Mouse (Mus musculus) cerebellum, postnatal 14 days (tissue): ENCODE results near the gene Aplp1.

Source experiments
- DNase-seq, 2 experiments: peaks; one replicate each; pipeline ENCODE4 v3.0.0; 2021; ENCODE audit warnings: mixed read lengths in 2 of 2

Gene Aplp1

GRCm38 (mm10) chr7:30444154-30444970, 973 bp downstream of the Aplp1 start:
- DNase-seq, result peak; percentile 46 to 68

GRCm38 (mm10) chr7:30443696-30444095, 1.6 kb downstream of the Aplp1 start:
- DNase-seq, result peak in 1 of 2 experiments; percentile 19

- DNase-seq, result peak; percentile 80 to 87
Measured at GRCm38 (mm10) chr7:30440697-30441096, 4.6 kb downstream of the Aplp1 start.

- DNase-seq, result peak in 1 of 2 experiments; percentile 16
Measured at GRCm38 (mm10) chr7:30439734-30440133, 5.6 kb downstream of the Aplp1 start.

GRCm38 (mm10) chr7:30436879-30437278, 8.5 kb downstream of the Aplp1 start:
- no peak for DNase-seq

GRCm38 (mm10) chr7:30435156-30435555, 10.2 kb downstream of the Aplp1 start:
- no peak for DNase-seq

GRCm38 (mm10) chr7:30434701-30435100, 10.6 kb downstream of the Aplp1 start:
- DNase-seq, result no peak

- no peak for DNase-seq
Measured at GRCm38 (mm10) chr7:30434238-30434637, 11.1 kb downstream of the Aplp1 start.

GRCm38 (mm10) chr7:30431793-30432192, 13.5 kb downstream of the Aplp1 start:
- peak; percentile 94 to 95 for DNase-seq

GRCm38 (mm10) chr7:30430191-30430590, 15.1 kb downstream of the Aplp1 start:
- no peak for DNase-seq

- DNase-seq, result no peak
Measured at GRCm38 (mm10) chr7:30429327-30429726, 16.0 kb downstream of the Aplp1 start.

GRCm38 (mm10) chr7:30423071-30423641, 22.2 kb downstream of the Aplp1 start:
- DNase-seq, result peak; percentile 48 to 54

- DNase-seq, result no peak
Measured at GRCm38 (mm10) chr7:30422560-30422959, 22.8 kb downstream of the Aplp1 start.

GRCm38 (mm10) chr7:30421890-30422435, 23.4 kb downstream of the Aplp1 start:
- peak; percentile 97 for DNase-seq

GRCm38 (mm10) chr7:30421175-30421889, 24.0 kb downstream of the Aplp1 start, which contains the start of gene Nfkbid:
Gene Nfkbid, plus strand, starts transcription at chr7:30421732.
- peak; percentile 71 to 76 for DNase-seq

GRCm38 (mm10) chr7:30420673-30421072, 24.7 kb downstream of the Aplp1 start:
- no peak for DNase-seq

- DNase-seq, result no peak
Measured at GRCm38 (mm10) chr7:30419561-30420499, 25.5 kb downstream of the Aplp1 start, which contains the start of gene Hcst. Gene Hcst, minus strand, starts transcription at chr7:30419854.

- DNase-seq, result no peak
Measured at GRCm38 (mm10) chr7:30417856-30418255, 27.5 kb downstream of the Aplp1 start.

- DNase-seq, result no peak
Measured at GRCm38 (mm10) chr7:30413596-30413995, 31.7 kb downstream of the Aplp1 start, which contains the start of gene Tyrobp. Gene Tyrobp, plus strand, starts transcription at chr7:30413760.

GRCm38 (mm10) chr7:30412735-30413147, 32.6 kb downstream of the Aplp1 start:
- DNase-seq, result no peak

GRCm38 (mm10) chr7:30411023-30411422, 34.3 kb downstream of the Aplp1 start:
- DNase-seq, result no peak

GRCm38 (mm10) chr7:30409789-30410188, 35.5 kb downstream of the Aplp1 start:
- no peak for DNase-seq
